7 mouse cellular contexts compared by ENCODE assay signal in the genomic region with DNA sequence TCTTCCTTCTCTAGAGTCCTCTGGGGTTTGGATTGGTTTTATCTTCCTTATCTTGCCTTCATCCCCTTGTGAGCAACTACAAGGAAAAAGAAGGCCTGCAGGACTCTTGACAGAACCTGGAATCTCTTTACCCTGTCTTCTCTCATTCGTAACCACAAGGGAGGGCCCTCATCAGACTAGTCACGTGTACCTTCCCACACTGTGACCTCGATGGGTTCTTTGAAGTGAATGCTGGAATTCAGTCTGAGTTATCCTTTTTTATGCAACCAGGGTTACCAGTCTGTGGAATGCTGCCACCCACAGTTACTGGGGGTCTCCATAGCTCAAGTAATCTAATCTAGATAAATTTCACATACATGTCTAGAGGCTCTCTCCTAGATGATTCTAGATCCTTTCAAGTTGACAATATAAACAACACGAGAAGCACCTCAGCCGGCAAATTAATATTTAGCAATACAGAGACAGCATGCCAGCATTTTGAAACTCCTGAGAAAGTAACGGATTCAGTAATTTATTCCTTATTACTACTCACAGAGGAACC. TPM values are rescaled to one million over a fixed set of nuclear protein-coding genes. Genes with fewer than 3 reads are reported as not detected.
A peak's percentile ranks its signal among the peaks of the same experiment; 100 is the strongest.
DNase-seq lines count a peak whose midpoint lies in the region; ATAC-seq and TF ChIP-seq lines count a peak whose summit lies in the region.

No protein-coding gene starts in this region.

- 34% methylated on average over 6 of the region's 6 CpGs for WGBS in heart, postnatal 0 days

- no peak for DNase-seq in layer of hippocampus, adult 2 months (ENCODE audit: low spot score in 2 of 2)
- no peak for DNase-seq in layer of hippocampus, adult 8-10 months (ENCODE audit: low spot score in 2 of 2)
- peak; percentile 18 for DNase-seq in brain, embryonic 14.5 days (ENCODE audit: low read depth)
- DNase-seq in heart, postnatal 0 days (ENCODE audit: low spot score) = no peak
- DNase-seq in layer of hippocampus, postnatal 25 days (ENCODE audit: extremely low spot score in 1 of 2, low spot score in 1 of 2) = no peak
- DNase-seq in spleen, postnatal 14 days (ENCODE audit: low spot score in 2 of 2) = no peak

- H3K36me3 ChIP-seq in heart, postnatal 0 days (replicated peaks; ENCODE audit: control insufficient read depth, insufficient read depth, low read length) = 0 out of 2 replicates have a peak, but pooled peaks cover 9% of the 10 kb centered on the region
- H3K36me3 ChIP-seq in megakaryocyte, embryonic 14.5 days (replicated peaks; ENCODE audit: low read length) = peaks cover 23% of the 10 kb centered on the region

- TF ChIP-seq POLR2A in brain, embryonic 14.5 days (IDR thresholded peaks at IDR 0.05; ENCODE audit: borderline replicate concordance, extremely low read depth, insufficient read depth, insufficient read length, poor library complexity, severe bottlenecking) = no peak

- H3K9ac ChIP-seq in heart, postnatal 0 days (replicated peaks; ENCODE audit: low read depth, low read length) = 0 out of 2 replicates have a peak overlapping the region, but pooled peaks have one; percentile 69

- H3K27ac ChIP-seq in layer of hippocampus, adult 2 months = peak overlapping the region; percentile 93
- no peak overlapping the region for H3K27ac ChIP-seq in heart, postnatal 0 days (ENCODE audit: low read depth)

- no peaks in the 10 kb centered on the region for H3K9me3 ChIP-seq in heart, postnatal 0 days (replicated peaks; ENCODE audit: control insufficient read depth, low read length)
- no peaks in the 10 kb centered on the region for H3K9me3 ChIP-seq in megakaryocyte, embryonic 14.5 days

- H3K27me3 ChIP-seq in heart, postnatal 0 days (ENCODE audit: control insufficient read depth, insufficient read depth, low read length) = no peaks in the 10 kb centered on the region
- no peaks in the 10 kb centered on the region for H3K27me3 ChIP-seq in megakaryocyte, embryonic 14.5 days (replicated peaks)

- peaks cover 9% of the 10 kb centered on the region; the same call in 1 of the 2 replicates for H3K4me1 ChIP-seq in heart, postnatal 0 days (ENCODE audit: control insufficient read depth, insufficient read depth)
- H3K4me1 ChIP-seq in megakaryocyte, embryonic 14.5 days = peaks cover 21% of the 10 kb centered on the region

- no peak for TF ChIP-seq CTCF in layer of hippocampus, adult 2 months (conservative IDR thresholded peaks at IDR 0.05)
- TF ChIP-seq CTCF in brain, embryonic 14.5 days (IDR thresholded peaks at IDR 0.05; ENCODE audit: borderline replicate concordance, extremely low read depth, insufficient read depth, insufficient read length) = no peak
- no peak for TF ChIP-seq CTCF in heart, postnatal 0 days (IDR thresholded peaks at IDR 0.05; ENCODE audit: low read depth)

- no peak for TF ChIP-seq EP300 in heart, postnatal 0 days (IDR thresholded peaks at IDR 0.05; ENCODE audit: low read depth)

- peak overlapping the region; percentile 68 for H3K4me2 ChIP-seq in heart, postnatal 0 days (ENCODE audit: low read depth, low read length)

- ATAC-seq in heart, postnatal 0 days (ENCODE audit: insufficient read depth, low read depth) = no peak

- peak overlapping the region; percentile 84 for H3K4me3 ChIP-seq in layer of hippocampus, adult 2 months
- peak overlapping the region; percentile 89 for H3K4me3 ChIP-seq in heart, postnatal 0 days (ENCODE audit: low read depth, low read length)
- H3K4me3 ChIP-seq in megakaryocyte, embryonic 14.5 days (replicated peaks) = peak overlapping the region; percentile 97

RNA-seq across cellular contexts. Expression of a gene that starts 0.6 kb away (rescaled TPM):
- 10 to 100 TPM; 75.9 to 81.9 TPM for total RNA-seq in layer of hippocampus, adult 2 months (2021)
- 10 to 100 TPM; 77.3 to 96.6 (median 90.6) TPM for total RNA-seq in layer of hippocampus, adult 8-10 months (2022)
- polyA plus RNA-seq in brain, embryonic 14.5 days (2012; rRNA removed) = 37.9 and 45.7 TPM in 2 replicates
- total RNA-seq in heart, postnatal 0 days (2014; rRNA removed; ENCODE audit: low replicate concordance) = 11.4 and 16.6 TPM in 2 replicates
- 33.9 and 37.3 TPM in 2 replicates for polyA plus RNA-seq in heart, postnatal 0 days (2015; fragmentation: Nextera tagmentation; extraction: Ambion mirVana)
- polyA plus RNA-seq in megakaryocyte, embryonic 14.5 days (2012; ENCODE audit: insufficient read depth, low replicate concordance) = 4.0 TPM in 1 of 2 replicates, not detected in the other
- total RNA-seq in layer of hippocampus, postnatal 25 days (2021) = 10 to 100 TPM; 75.2 to 81.7 TPM

RNA-seq across cellular contexts. Expression of a gene that starts 18.2 kb away (rescaled TPM):
- total RNA-seq in layer of hippocampus, adult 2 months (2021) = not detected
- not detected for total RNA-seq in layer of hippocampus, adult 8-10 months (2022)
- polyA plus RNA-seq in brain, embryonic 14.5 days (2012; rRNA removed) = not detected in 2 replicates
- not detected in 2 replicates for total RNA-seq in heart, postnatal 0 days (2014; rRNA removed; ENCODE audit: low replicate concordance)
- polyA plus RNA-seq in heart, postnatal 0 days (2015; fragmentation: Nextera tagmentation; extraction: Ambion mirVana) = not detected in 2 replicates
- polyA plus RNA-seq in megakaryocyte, embryonic 14.5 days (2012; ENCODE audit: insufficient read depth, low replicate concordance) = not detected in 2 replicates
- not detected for total RNA-seq in layer of hippocampus, postnatal 25 days (2021)

RNA-seq across cellular contexts. Expression of a gene that starts 22.2 kb away (rescaled TPM):
- total RNA-seq in layer of hippocampus, adult 2 months (2021) = not detected
- total RNA-seq in layer of hippocampus, adult 8-10 months (2022) = not detected
- polyA plus RNA-seq in brain, embryonic 14.5 days (2012; rRNA removed) = not detected in 2 replicates
- not detected in 2 replicates for total RNA-seq in heart, postnatal 0 days (2014; rRNA removed; ENCODE audit: low replicate concordance)
- not detected in 2 replicates for polyA plus RNA-seq in heart, postnatal 0 days (2015; fragmentation: Nextera tagmentation; extraction: Ambion mirVana)
- 0.12 and 2.4 TPM in 2 replicates for polyA plus RNA-seq in megakaryocyte, embryonic 14.5 days (2012; ENCODE audit: insufficient read depth, low replicate concordance)
- total RNA-seq in layer of hippocampus, postnatal 25 days (2021) = not detected

RNA-seq across cellular contexts. Expression of a gene that starts 30.0 kb away (rescaled TPM):
- total RNA-seq in layer of hippocampus, adult 2 months (2021) = not detected
- under 1 TPM in 1 of 4 experiments, not detected in 3; 0.87 TPM for total RNA-seq in layer of hippocampus, adult 8-10 months (2022)
- not detected in 2 replicates for polyA plus RNA-seq in brain, embryonic 14.5 days (2012; rRNA removed)
- total RNA-seq in heart, postnatal 0 days (2014; rRNA removed; ENCODE audit: low replicate concordance) = not detected in 2 replicates
- polyA plus RNA-seq in heart, postnatal 0 days (2015; fragmentation: Nextera tagmentation; extraction: Ambion mirVana) = not detected in 2 replicates
- 0.16 TPM in 1 of 2 replicates, not detected in the other for polyA plus RNA-seq in megakaryocyte, embryonic 14.5 days (2012; ENCODE audit: insufficient read depth, low replicate concordance)
- total RNA-seq in layer of hippocampus, postnatal 25 days (2021) = not detected
